Mouse (Mus musculus) embryo, embryonic 10.5 days (tissue): ENCODE results near the gene Per2.

Experiments
- DNase-seq: peaks from one replicate; pipeline ENCODE4 v3.0.0-alpha.2; 2015; ENCODE audit warnings: low spot score

Per2 gene

GRCm38 (mm10) chr1:91390369-91390768 lies 68.8 kb downstream of the Per2 start:
- no peak for DNase-seq

GRCm38 (mm10) chr1:91381091-91381471 lies 78.0 kb downstream of the Per2 start:
- DNase-seq = no peak

- peak; percentile 90 for DNase-seq
These were observed 78.6 kb downstream of the Per2 start for GRCm38 (mm10) chr1:91380453-91381090.

- no peak for DNase-seq
These were observed 85.7 kb downstream of the Per2 start for GRCm38 (mm10) chr1:91373414-91373835.

- DNase-seq = no peak
These were observed 89.1 kb downstream of the Per2 start for GRCm38 (mm10) chr1:91370055-91370454.

- no peak for DNase-seq
These were observed 89.7 kb downstream of the Per2 start for GRCm38 (mm10) chr1:91369408-91369807.

- no peak for DNase-seq
These were observed 91.8 kb downstream of the Per2 start for GRCm38 (mm10) chr1:91367295-91367694.

- peak; percentile 84 for DNase-seq
These were observed 92.7 kb downstream of the Per2 start, which contains the start of gene Erfe for GRCm38 (mm10) chr1:91366215-91367108. Gene Erfe (plus strand): TSS chr1:91366430.
